Mouse (Mus musculus) limb, embryonic 14.5 days (tissue): ENCODE data around the gene Iqca. TPM values are rescaled to one million over a fixed set of nuclear protein-coding genes. Genes with fewer than 3 reads are reported as not detected.

Experiments used
- ATAC-seq: fragments of 200-750 bp; cut with Nextera tagmentation; 2 replicates; pipeline ENCODE4 v1.8.0; 2017; ENCODE audit warnings: low read depth, moderate number of reproducible peaks, moderate TSS enrichment; ENCODE audit not compliant: low FRiP score
- DNase-seq: peaks from one replicate; pipeline ENCODE4 v3.0.0-alpha.2; 2015; ENCODE audit warnings: low spot score
- H3K27ac ChIP-seq: fragments of 300-500 bp; sonication (generic); replicated peaks from 2 replicates; pipeline ENCODE4 v1.5.1; 2014; ENCODE audit warnings: low read depth, mild to moderate bottlenecking, low read length, moderate library complexity, mixed read lengths
- H3K27me3 ChIP-seq: fragments of 300-500 bp; sonication (generic); 2 replicates; pipeline ENCODE4 v1.6.1; 2014; ENCODE audit warnings: low read length, mixed read lengths; ENCODE audit not compliant: control insufficient read depth, insufficient read depth
- H3K36me3 ChIP-seq: fragments of 300-500 bp; sonication (generic); 2 replicates; pipeline ENCODE4 v1.6.1; 2014; ENCODE audit warnings: mild to moderate bottlenecking, low read length, moderate library complexity, mixed read lengths; ENCODE audit not compliant: control insufficient read depth, insufficient read depth
- H3K4me1 ChIP-seq: fragments of 300-500 bp; sonication (generic); 2 replicates; pipeline ENCODE4 v1.6.1; 2014; ENCODE audit warnings: antibody characterized with exemption, low read length, mixed read lengths; ENCODE audit not compliant: control insufficient read depth, insufficient read depth
- H3K4me2 ChIP-seq: fragments of 300-500 bp; sonication (generic); replicated peaks from 2 replicates; pipeline ENCODE4 v1.6.1; 2014; ENCODE audit warnings: low read depth, mild to moderate bottlenecking, low read length, moderate library complexity; ENCODE audit not compliant: severe bottlenecking
- H3K4me3 ChIP-seq: fragments of 300-500 bp; sonication (generic); replicated peaks from 2 replicates; pipeline ENCODE4 v1.5.1; 2014; ENCODE audit warnings: low read length
- H3K9ac ChIP-seq: fragments of 300-500 bp; sonication (generic); 2 replicates; pipeline ENCODE4 v1.6.1; 2014; ENCODE audit warnings: mild to moderate bottlenecking, low read depth, low read length, moderate library complexity; ENCODE audit not compliant: severe bottlenecking
- H3K9me3 ChIP-seq: fragments of 300-500 bp; sonication (generic); 2 replicates; pipeline ENCODE4 v1.6.1; 2016; ENCODE audit warnings: low read length; ENCODE audit not compliant: control insufficient read depth
- POLR2A ChIP-seq: fragments of 200-500 bp; IDR thresholded peaks from 2 replicates; pipeline ENCODE4 v1.8.0; 2012; ENCODE audit warnings: inconsistent platforms, mild to moderate bottlenecking, moderate library complexity, borderline replicate concordance; ENCODE audit not compliant: insufficient read depth, insufficient read length; ENCODE audit errors: extremely low read depth
- WGBS: fragments of 180-500 bp; shearing (Covaris S2); extraction: QIAGEN DNeasy Blood & Tissue Kit; methylation state at CpG from one replicate; pipeline ENCODE4 v1.1.7; 2014; 5-methylcytosine and 5-hydroxymethylcytosine counted together
- polyA plus RNA-seq, 2 experiments: library from polyadenylated mRNA; depleted of rRNA in 1 of 2; stranded (reverse) in 1 of 2; unstranded in 1 of 2; fragments of >200 nt; fragmentation: Nextera tagmentation in 1 of 2; extraction: Ambion mirVana in 1 of 2; gene quantifications; 2 replicates each; pipeline versions ENCODE4 v1.2.1 to v1.2.3; 2012 to 2014

Gene Iqca
- polyA plus RNA-seq, 2 experiments: 0.14 to 0.54 TPM

GRCm38 (mm10) chr1:90026945-90027344 is 126.3 kb downstream of the Iqca start:
- TF ChIP-seq POLR2A: no peak
- no peaks in the 10 kb centered on the region for H3K4me1 ChIP-seq
- ATAC-seq: no peak
- no peaks in the 10 kb centered on the region for H3K27me3 ChIP-seq
- no peak overlapping the region for H3K9ac ChIP-seq
- H3K9me3 ChIP-seq: no peaks in the 10 kb centered on the region
- H3K4me3 ChIP-seq: no peak overlapping the region
- no peak overlapping the region for H3K4me2 ChIP-seq
- no peaks in the 10 kb centered on the region for H3K36me3 ChIP-seq
- no peak overlapping the region for H3K27ac ChIP-seq
- DNase-seq: no peak
- WGBS: 19% methylated on average over 3 of the region's 3 CpGs

DNA sequence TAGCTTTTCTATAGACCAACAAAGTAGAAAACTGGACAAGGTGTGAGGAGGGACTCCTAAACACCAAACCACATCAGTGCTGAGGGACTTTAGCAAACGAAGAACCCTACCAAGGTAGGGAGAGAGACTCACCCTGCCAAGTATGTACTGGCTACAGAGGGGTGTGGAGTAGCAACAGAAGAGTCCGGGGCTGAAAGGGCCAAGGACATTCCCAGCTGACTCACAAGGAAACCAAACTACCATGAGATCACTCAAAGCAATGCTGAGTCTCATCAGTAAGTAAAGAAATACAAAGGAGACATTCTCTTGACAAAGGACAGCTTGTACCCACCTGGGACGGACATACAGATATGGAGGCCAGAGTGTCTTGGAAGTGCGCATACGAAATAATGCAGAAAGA is 132.9 kb downstream of the Iqca start:
- no peaks in the 10 kb centered on the region for H3K9me3 ChIP-seq
- no peak overlapping the region for H3K9ac ChIP-seq
- no peak overlapping the region for H3K27ac ChIP-seq
- no peaks in the 10 kb centered on the region for H3K27me3 ChIP-seq
- H3K36me3 ChIP-seq: no peaks in the 10 kb centered on the region
- no peak overlapping the region for H3K4me3 ChIP-seq
- no peak for DNase-seq
- ATAC-seq: no peak
- TF ChIP-seq POLR2A: no peak
- 90% methylated on average over 5 of the region's 5 CpGs for WGBS
- no peaks in the 10 kb centered on the region for H3K4me1 ChIP-seq
- H3K4me2 ChIP-seq: no peak overlapping the region

DNA sequence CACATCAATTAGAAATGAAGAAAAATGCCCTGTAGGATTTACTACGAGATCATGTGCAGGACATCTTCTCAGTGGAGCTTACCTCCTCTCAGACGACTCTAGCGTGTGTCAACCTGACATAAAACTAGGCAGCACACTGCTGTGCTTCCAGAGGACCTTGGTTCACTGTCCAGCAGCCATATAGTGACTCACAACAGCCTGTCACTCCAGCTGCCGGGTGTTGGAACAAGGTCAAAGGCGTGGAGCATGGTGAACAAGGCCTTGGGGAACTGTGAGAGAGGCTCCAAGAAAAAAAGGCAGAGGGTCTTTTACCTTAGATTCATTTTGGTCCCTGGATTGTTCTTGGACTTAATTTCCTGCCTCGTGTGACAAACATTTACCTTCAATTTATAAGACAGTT is 135.1 kb downstream of the Iqca start:
- 56% methylated on average over 6 of the region's 6 CpGs for WGBS

DNA sequence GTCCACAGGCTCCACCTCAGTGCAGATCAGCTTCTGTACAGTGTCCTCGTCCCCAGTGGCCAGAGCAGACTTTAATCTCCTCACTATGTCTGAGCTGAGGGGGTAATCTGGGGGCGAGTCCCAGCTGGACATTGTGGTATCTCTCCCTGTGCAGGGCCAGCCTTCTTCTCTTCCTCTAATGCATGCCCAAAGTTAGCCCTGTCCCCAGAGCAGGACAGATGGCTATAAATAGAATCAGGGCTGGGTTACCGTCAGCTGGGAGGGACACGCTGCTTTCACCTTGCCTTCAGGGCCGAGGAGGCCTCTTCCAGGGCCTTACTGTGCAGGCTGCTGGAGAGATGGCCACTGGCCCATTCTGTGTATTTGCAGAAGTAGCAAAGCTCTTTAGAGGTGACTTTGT is 138.8 kb downstream of the Iqca start, which contains the start of gene Asb18:
Asb18 (minus strand) TSS at position 221 of the 400 bp plus-strand sequence.
- Histone ChIP-seq H3K9ac (no peak within 1 kb of the TSS), H3K36me3 (no peaks in the 10 kb centered on the region), H3K27ac (no peak within 1 kb of the TSS), H3K27me3 (no peaks in the 10 kb centered on the region), H3K4me3 (no peak within 1 kb of the TSS), H3K4me1 (no peaks in the 10 kb centered on the region), H3K9me3 (no peaks in the 10 kb centered on the region), H3K4me2 (no peak within 1 kb of the TSS)
- TF ChIP-seq POLR2A: no peak
- 76% methylated on average over 5 of the region's 5 CpGs for WGBS
- DNase-seq (no peak), ATAC-seq (no peak)

More for the DNA sequence above, 135.1 kb downstream of the Iqca start:
- Histone ChIP-seq H3K27me3 (no peaks in the 10 kb centered on the region), H3K27ac (no peak overlapping the region), H3K4me2 (no peak overlapping the region), H3K36me3 (no peaks in the 10 kb centered on the region), H3K9me3 (no peaks in the 10 kb centered on the region), H3K4me3 (no peak overlapping the region), H3K4me1 (no peaks in the 10 kb centered on the region), H3K9ac (no peak overlapping the region)
- no peak for DNase-seq
- TF ChIP-seq POLR2A: no peak
- ATAC-seq: no peak

DNA sequence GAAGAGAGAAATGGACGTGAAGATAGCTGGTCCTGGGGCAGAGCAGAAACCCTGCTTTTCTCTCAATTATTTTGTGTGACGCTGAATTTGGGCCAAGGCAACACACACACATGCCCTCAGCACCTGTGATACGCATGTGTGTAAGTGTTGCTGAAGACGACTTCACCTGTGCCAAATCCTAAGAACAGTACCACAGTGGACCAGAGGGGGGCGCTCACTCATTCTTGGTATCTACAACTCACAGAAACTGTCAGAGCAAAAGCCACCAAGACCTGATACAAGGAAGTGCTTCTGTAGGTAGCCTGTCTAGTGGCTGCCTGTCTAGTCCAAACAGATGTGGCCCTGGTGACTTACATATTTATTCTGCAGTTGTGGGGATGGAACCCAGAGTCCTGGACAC is 139.9 kb downstream of the Iqca start:
- H3K27ac ChIP-seq: no peak overlapping the region

GRCm38 (mm10) chr1:90012850-90013249 is 140.4 kb downstream of the Iqca start:
- Histone ChIP-seq H3K27me3 (no peaks in the 10 kb centered on the region), H3K27ac (no peak overlapping the region), H3K36me3 (no peaks in the 10 kb centered on the region), H3K4me2 (no peak overlapping the region), H3K9me3 (no peaks in the 10 kb centered on the region), H3K4me3 (no peak overlapping the region), H3K9ac (no peak overlapping the region), H3K4me1 (no peaks in the 10 kb centered on the region)
- ATAC-seq (no peak), DNase-seq (no peak)
- WGBS: 70% methylated on average over 7 of the region's 7 CpGs
- no peak for TF ChIP-seq POLR2A

More for the DNA sequence above, 139.9 kb downstream of the Iqca start:
- ATAC-seq (no peak), DNase-seq (no peak)
- Histone ChIP-seq H3K36me3 (no peaks in the 10 kb centered on the region), H3K27me3 (no peaks in the 10 kb centered on the region), H3K4me3 (no peak overlapping the region), H3K9me3 (no peaks in the 10 kb centered on the region), H3K4me1 (no peaks in the 10 kb centered on the region), H3K4me2 (no peak overlapping the region), H3K9ac (no peak overlapping the region)
- WGBS: 80% methylated on average over 5 of the region's 5 CpGs
- no peak for TF ChIP-seq POLR2A
